In genomic region chr19:3880054-3880848, GRCm38 (mm10) we compare ENCODE assay signal across 18 mouse cellular contexts. TPM values are rescaled to one million over a fixed set of nuclear protein-coding genes. Genes with fewer than 3 reads are reported as not detected.
DNase-seq lines count a peak whose midpoint lies in the region; ATAC-seq and TF ChIP-seq lines count a peak whose summit lies in the region.
"Had no signal": no experiment of that assay in that cellular context is flagged by ENCODE, and none has a peak within 500 bp of the region (broad histone marks: within the 10 kb centered on the region; RNA-seq: fewer than 3 reads in every experiment).

No protein-coding gene starts in this region.

- peak; percentile 45 for DNase-seq in kidney, adult 18-20 months
- DNase-seq in 416B (ENCODE audit: low read depth): peak; percentile 69
- DNase-seq in kidney, adult 8-10 months: peak; percentile 34 to 62
- DNase-seq in lung, postnatal 25 days (ENCODE audit: low spot score): peak; percentile 36
- DNase-seq in adrenal gland, adult 2 months: no peak
- DNase-seq in midbrain, postnatal 0 days (ENCODE audit: low spot score): no peak
- DNase-seq: B cell, adult 2 months; cerebellum, postnatal 36 days; gastrocnemius, postnatal 25 days; heart, postnatal 36 days; midbrain, embryonic 14.5 days; right cerebral cortex, postnatal 25 days had no signal

- H3K27me3 ChIP-seq in kidney, embryonic 14.5 days (ENCODE audit: control insufficient read depth, insufficient read depth, low read length): no peaks in the 10 kb centered on the region
- no peaks in the 10 kb centered on the region for H3K27me3 ChIP-seq in midbrain, postnatal 0 days (ENCODE audit: insufficient read depth, low read length)
- H3K27me3 ChIP-seq: embryonic facial prominence, embryonic 12.5 days; neural tube, embryonic 12.5 days; Patski had no signal

- no peak for ATAC-seq in kidney, embryonic 14.5 days (ENCODE audit: low FRiP score, low TSS enrichment)
- no peak for ATAC-seq in midbrain, postnatal 0 days (ENCODE audit: low FRiP score)
- no peak for ATAC-seq in erythroid progenitor cell, adult 5-6 weeks (replicated peaks; ENCODE audit: low FRiP score, poor library complexity, severe bottlenecking)
- ATAC-seq: Patski had no signal

- TF ChIP-seq CTCF in midbrain, postnatal 0 days (IDR thresholded peaks at IDR 0.05): no peak

- H3K4me1 ChIP-seq in kidney, embryonic 14.5 days (ENCODE audit: control insufficient read depth, insufficient read depth, low read length): no peaks in the 10 kb centered on the region
- H3K4me1 ChIP-seq in midbrain, postnatal 0 days (ENCODE audit: insufficient read depth, low read length): 0 out of 2 replicates have a peak, but pooled peaks cover 3% of the 10 kb centered on the region
- H3K4me1 ChIP-seq: embryonic facial prominence, embryonic 12.5 days; neural tube, embryonic 12.5 days had no signal

- peaks cover 30% of the 10 kb centered on the region for H3K36me3 ChIP-seq in kidney, embryonic 14.5 days (ENCODE audit: control insufficient read depth, insufficient read depth, low read length)
- H3K36me3 ChIP-seq in midbrain, postnatal 0 days (ENCODE audit: insufficient read depth, low read length): peaks cover 17% of the 10 kb centered on the region; the same call in 1 of the 2 replicates

- H3K4me2 ChIP-seq in kidney, embryonic 14.5 days (replicated peaks; ENCODE audit: low read depth, low read length): no peak overlapping the region
- H3K4me2 ChIP-seq in midbrain, postnatal 0 days (ENCODE audit: low read depth, low read length, poor library complexity, severe bottlenecking): no peak overlapping the region
- H3K4me2 ChIP-seq: embryonic facial prominence, embryonic 12.5 days; heart, embryonic 11.5 days; neural tube, embryonic 12.5 days had no signal

- no peak overlapping the region for H3K9ac ChIP-seq in kidney, embryonic 14.5 days (ENCODE audit: low read depth, low read length)
- H3K9ac ChIP-seq in midbrain, postnatal 0 days (replicated peaks; ENCODE audit: low read length, poor library complexity, severe bottlenecking): no peak overlapping the region
- H3K9ac ChIP-seq: embryonic facial prominence, embryonic 12.5 days; neural tube, embryonic 12.5 days had no signal

- H3K4me3 ChIP-seq in kidney, embryonic 14.5 days (ENCODE audit: low read length): no peak overlapping the region
- H3K4me3 ChIP-seq in midbrain, postnatal 0 days (ENCODE audit: low read depth, low read length): no peak overlapping the region
- H3K4me3 ChIP-seq: embryonic facial prominence, embryonic 12.5 days; neural tube, embryonic 12.5 days had no signal

- H3K9me3 ChIP-seq in kidney, embryonic 14.5 days (ENCODE audit: control insufficient read depth, low read length): no peaks in the 10 kb centered on the region
- no peaks in the 10 kb centered on the region for H3K9me3 ChIP-seq in midbrain, postnatal 0 days (ENCODE audit: low read length)
- H3K9me3 ChIP-seq: embryonic facial prominence, embryonic 12.5 days; neural tube, embryonic 12.5 days had no signal

- 77% methylated on average over 6 of the region's 6 CpGs for WGBS in kidney, embryonic 14.5 days
- 97% methylated on average over 6 of the region's 6 CpGs for WGBS in midbrain, postnatal 0 days

- no peak overlapping the region for H3K27ac ChIP-seq in kidney, embryonic 14.5 days (ENCODE audit: low read depth, low read length)
- no peak overlapping the region for H3K27ac ChIP-seq in midbrain, postnatal 0 days (ENCODE audit: low read depth, low read length)
- H3K27ac ChIP-seq: embryonic facial prominence, embryonic 12.5 days; neural tube, embryonic 12.5 days had no signal

RNA-seq across cellular contexts. Expression of gene Tcirg1, which starts 26.7 kb away (rescaled TPM):
- 26.2 and 35.0 TPM in 2 replicates for polyA plus RNA-seq in kidney, embryonic 14.5 days (2014; fragmentation: Nextera tagmentation; extraction: Ambion mirVana)
- total RNA-seq in adrenal gland, adult 2 months (2021): 10 to 100 TPM; 63.5 to 84.6 TPM
- polyA plus RNA-seq in adrenal gland, adult 2 months (2012; rRNA removed): 181 and 204 TPM in 2 replicates
- total RNA-seq in midbrain, postnatal 0 days (2014; rRNA removed): 26.0 and 37.5 TPM in 2 replicates
- 13.2 and 14.1 TPM in 2 replicates for polyA plus RNA-seq in midbrain, postnatal 0 days (2015; fragmentation: Nextera tagmentation; extraction: Ambion mirVana)
- total RNA-seq in erythroid progenitor cell, adult 5-6 weeks (2015; ENCODE audit: low replicate concordance): 40.0 and 51.6 TPM in 2 replicates
- 30.5 and 44.4 TPM in 2 replicates for total RNA-seq in erythroid progenitor cell, adult 5-6 weeks (2017; ENCODE audit: low replicate concordance)

RNA-seq across cellular contexts. Expression of gene Chka, which starts 28.7 kb away (rescaled TPM):
- polyA plus RNA-seq in kidney, embryonic 14.5 days (2014; fragmentation: Nextera tagmentation; extraction: Ambion mirVana): 46.8 and 62.6 TPM in 2 replicates
- 100 to 1,000 TPM in 1 of 2 experiments, 10 to 100 TPM in 1; 42.1 to 124 TPM for total RNA-seq in adrenal gland, adult 2 months (2021)
- 149 and 154 TPM in 2 replicates for polyA plus RNA-seq in adrenal gland, adult 2 months (2012; rRNA removed)
- total RNA-seq in midbrain, postnatal 0 days (2014; rRNA removed): 62.7 and 69.1 TPM in 2 replicates
- polyA plus RNA-seq in midbrain, postnatal 0 days (2015; fragmentation: Nextera tagmentation; extraction: Ambion mirVana): 49.6 and 56.3 TPM in 2 replicates
- total RNA-seq in erythroid progenitor cell, adult 5-6 weeks (2015; ENCODE audit: low replicate concordance): 10.1 and 13.4 TPM in 2 replicates
- total RNA-seq in erythroid progenitor cell, adult 5-6 weeks (2017; ENCODE audit: low replicate concordance): 10.8 and 11.8 TPM in 2 replicates

RNA-seq across cellular contexts. Expression of gene Ndufs8, which starts 32.3 kb away (rescaled TPM):
- 397 and 412 TPM in 2 replicates for polyA plus RNA-seq in kidney, embryonic 14.5 days (2014; fragmentation: Nextera tagmentation; extraction: Ambion mirVana)
- 100 to 1,000 TPM; 376 to 380 TPM for total RNA-seq in adrenal gland, adult 2 months (2021)
- 391 and 420 TPM in 2 replicates for polyA plus RNA-seq in adrenal gland, adult 2 months (2012; rRNA removed)
- total RNA-seq in midbrain, postnatal 0 days (2014; rRNA removed): 165 and 197 TPM in 2 replicates
- polyA plus RNA-seq in midbrain, postnatal 0 days (2015; fragmentation: Nextera tagmentation; extraction: Ambion mirVana): 292 and 333 TPM in 2 replicates
- total RNA-seq in erythroid progenitor cell, adult 5-6 weeks (2015; ENCODE audit: low replicate concordance): 46.5 and 52.4 TPM in 2 replicates
- total RNA-seq in erythroid progenitor cell, adult 5-6 weeks (2017; ENCODE audit: low replicate concordance): 24.1 and 28.5 TPM in 2 replicates

RNA-seq across cellular contexts. Expression of gene Aldh3b1, which starts 49.4 kb away (rescaled TPM):
- 2.8 and 3.0 TPM in 2 replicates for polyA plus RNA-seq in kidney, embryonic 14.5 days (2014; fragmentation: Nextera tagmentation; extraction: Ambion mirVana)
- 100 to 1,000 TPM in 1 of 2 experiments, 10 to 100 TPM in 1; 26.6 to 136 TPM for total RNA-seq in adrenal gland, adult 2 months (2021)
- polyA plus RNA-seq in adrenal gland, adult 2 months (2012; rRNA removed): 115 and 188 TPM in 2 replicates
- 1.3 and 3.7 TPM in 2 replicates for total RNA-seq in midbrain, postnatal 0 days (2014; rRNA removed)
- 2.1 and 2.8 TPM in 2 replicates for polyA plus RNA-seq in midbrain, postnatal 0 days (2015; fragmentation: Nextera tagmentation; extraction: Ambion mirVana)
- total RNA-seq in erythroid progenitor cell, adult 5-6 weeks (2015; ENCODE audit: low replicate concordance): 5.4 TPM in 2 replicates
- 4.7 and 6.8 TPM in 2 replicates for total RNA-seq in erythroid progenitor cell, adult 5-6 weeks (2017; ENCODE audit: low replicate concordance)

RNA-seq across cellular contexts. Expression of gene Unc93b1, which starts 54.7 kb away (rescaled TPM):
- 7.0 and 12.4 TPM in 2 replicates for polyA plus RNA-seq in kidney, embryonic 14.5 days (2014; fragmentation: Nextera tagmentation; extraction: Ambion mirVana)
- 10 to 100 TPM; 48.3 to 59.2 TPM for total RNA-seq in adrenal gland, adult 2 months (2021)
- 180 and 186 TPM in 2 replicates for polyA plus RNA-seq in adrenal gland, adult 2 months (2012; rRNA removed)
- total RNA-seq in midbrain, postnatal 0 days (2014; rRNA removed): 13.0 and 23.2 TPM in 2 replicates
- 11.2 and 12.4 TPM in 2 replicates for polyA plus RNA-seq in midbrain, postnatal 0 days (2015; fragmentation: Nextera tagmentation; extraction: Ambion mirVana)
- total RNA-seq in erythroid progenitor cell, adult 5-6 weeks (2015; ENCODE audit: low replicate concordance): 28.5 and 29.3 TPM in 2 replicates
- total RNA-seq in erythroid progenitor cell, adult 5-6 weeks (2017; ENCODE audit: low replicate concordance): 28.2 and 34.4 TPM in 2 replicates
- polyA plus RNA-seq: Patski had no signal

Comparison
In these comparisons a context has a peak if more than half of its experiments do, and no peak if none do; other contexts are left out.
1. DNase-seq: peak in kidney, adult 18-20 months (single experiment), 416B (single experiment), kidney, adult 8-10 months (2 of 2) and lung, postnatal 25 days (single experiment); none in adrenal gland, adult 2 months (single experiment) and midbrain, postnatal 0 days (single experiment).